Mouse (Mus musculus) testis, adult 2 months (tissue): ENCODE data around the gene Tmem143.

ENCODE experiments used
- CTCF ChIP-seq: fragments of 200-500 bp; IDR thresholded peaks from 2 replicates; pipeline ENCODE4 v1.5.1; 2012; ENCODE audit warnings: low read depth, mild to moderate bottlenecking, inconsistent platforms, low read length, moderate library complexity; ENCODE audit not compliant: control insufficient read depth, insufficient read depth, insufficient replicate concordance
- POLR2A ChIP-seq: fragments of 200-500 bp; IDR thresholded peaks from 2 replicates; pipeline ENCODE4 v1.6.1; 2012; ENCODE audit warnings: low read depth, mild to moderate bottlenecking, inconsistent platforms, low read length, moderate library complexity; ENCODE audit not compliant: control insufficient read depth

DNA sequence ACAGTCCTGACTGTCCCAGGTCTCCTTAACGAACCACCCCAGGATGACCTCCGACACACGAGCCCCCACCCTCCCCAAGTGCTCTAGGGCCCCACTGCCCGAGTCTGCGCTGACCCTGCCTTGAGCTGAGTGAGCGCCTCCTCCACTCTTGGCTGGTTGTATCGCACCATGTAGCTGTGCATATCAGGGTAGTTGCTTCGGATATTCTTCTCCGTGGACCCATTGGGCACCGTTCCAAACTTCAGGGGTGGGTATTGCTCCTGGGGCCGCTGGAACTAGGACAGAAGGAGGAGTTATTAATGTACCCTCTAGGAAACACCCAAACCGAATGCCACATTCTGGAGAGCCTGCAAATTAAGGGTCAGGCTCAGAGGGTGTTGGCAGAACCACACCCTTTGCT lies 43.7 kb upstream of the Tmem143 start:
- TF ChIP-seq CTCF (no peak), POLR2A (no peak)
